Mouse (Mus musculus): ENCODE results near the gene Tbx19. TPM values are rescaled to one million over a fixed set of nuclear protein-coding genes. Genes with fewer than 3 reads are reported as not detected.

The Tbx19 gene
- polyA plus RNA-seq, 1 experiment: not detected

GRCm38 (mm10) chr1:165091721-165092120 is 68.9 kb downstream of the Tbx19 start:
- TF ChIP-seq CEBPB (IDR thresholded peaks at IDR 0.05; ENCODE audit: low read depth) (no peak), MAX (IDR thresholded peaks at IDR 0.05) (no peak), MYOD1 (IDR thresholded peaks at IDR 0.05; ENCODE audit: control insufficient read depth, insufficient read length, low read depth) (no peak), FOSL1 (IDR thresholded peaks at IDR 0.05; ENCODE audit: insufficient read depth, low read length, poor library complexity, severe bottlenecking) (no peak), USF1 (IDR thresholded peaks at IDR 0.05; ENCODE audit: low read depth) (no peak), MYOG (IDR thresholded peaks at IDR 0.05; ENCODE audit: control insufficient read depth, extremely low read depth, insufficient read length) (no peak), CTCF (IDR thresholded peaks at IDR 0.05; ENCODE audit: control insufficient read depth, insufficient read depth, insufficient read length) (no peak)
- H3ac ChIP-seq (ENCODE audit: control insufficient read depth, insufficient read length, low read depth): no peak overlapping the region

DNA sequence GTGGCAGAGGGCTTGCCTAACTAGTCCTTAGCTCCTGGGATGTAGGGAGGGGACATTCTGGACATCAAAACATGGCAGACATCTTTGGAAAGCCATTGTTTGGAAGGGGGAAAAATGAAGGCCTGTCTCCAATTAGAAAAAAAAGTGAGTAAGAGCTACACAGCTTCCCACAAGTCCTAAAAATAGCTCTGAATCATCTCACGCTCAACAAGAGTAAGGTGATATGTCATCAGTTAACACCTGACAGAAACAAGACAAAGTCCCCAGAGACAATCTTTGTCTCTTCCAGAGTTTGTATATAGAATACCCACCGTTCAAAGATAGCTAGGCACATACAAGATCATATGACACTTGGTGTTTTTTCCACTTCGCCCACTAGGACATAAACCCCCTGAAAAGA is 71.0 kb downstream of the Tbx19 start:
- TF ChIP-seq FOSL1 (IDR thresholded peaks at IDR 0.05; ENCODE audit: insufficient read depth, low read length, poor library complexity, severe bottlenecking): no peak
- TF ChIP-seq CEBPB (IDR thresholded peaks at IDR 0.05; ENCODE audit: low read depth): no peak
- TF ChIP-seq MYOD1 (IDR thresholded peaks at IDR 0.05; ENCODE audit: control insufficient read depth, insufficient read length, low read depth): no peak
- TF ChIP-seq CTCF (IDR thresholded peaks at IDR 0.05; ENCODE audit: control insufficient read depth, insufficient read depth, insufficient read length): no peak
- no peak for TF ChIP-seq MAX (IDR thresholded peaks at IDR 0.05)
- no peak for TF ChIP-seq MYOG (IDR thresholded peaks at IDR 0.05; ENCODE audit: control insufficient read depth, extremely low read depth, insufficient read length)
- TF ChIP-seq USF1 (IDR thresholded peaks at IDR 0.05; ENCODE audit: low read depth): no peak
- Histone ChIP-seq H3ac (ENCODE audit: control insufficient read depth, insufficient read length, low read depth) (no peak overlapping the region), H3K79me2 (ENCODE audit: control insufficient read depth, insufficient read depth) (no peaks in the 10 kb centered on the region), H3K4me3 (ENCODE audit: insufficient read depth, poor library complexity, severe bottlenecking) (no peak overlapping the region), H3K27me3 (ENCODE audit: control insufficient read depth, insufficient read depth, insufficient read length) (no peaks in the 10 kb centered on the region), H3K36me3 (ENCODE audit: control insufficient read depth, insufficient read depth) (no peaks in the 10 kb centered on the region), H3K79me3 (ENCODE audit: low read depth) (no peaks in the 10 kb centered on the region)

More at GRCm38 (mm10) chr1:165091721-165092120, 68.9 kb downstream of the Tbx19 start:
- Histone ChIP-seq H3K79me2 (ENCODE audit: control insufficient read depth, insufficient read depth) (no peaks in the 10 kb centered on the region), H3K4me3 (ENCODE audit: insufficient read depth, poor library complexity, severe bottlenecking) (no peak overlapping the region), H3K27me3 (ENCODE audit: control insufficient read depth, insufficient read depth, insufficient read length) (no peaks in the 10 kb centered on the region), H3K79me3 (ENCODE audit: low read depth) (no peaks in the 10 kb centered on the region), H3K36me3 (ENCODE audit: control insufficient read depth, insufficient read depth) (no peaks in the 10 kb centered on the region)

Other genes starting within 250 kb of the Tbx19 start
- gene Xcl1, start 225.2 kb downstream of the Tbx19 start, polyA plus RNA-seq (2012; fragmentation: generic; extraction: Trizol): not detected
- 6.9 TPM for gene Sft2d2, start 33.7 kb upstream of the Tbx19 start, polyA plus RNA-seq (2012; fragmentation: generic; extraction: Trizol)
- 31.3 TPM for gene Tiprl, start 76.2 kb upstream of the Tbx19 start, polyA plus RNA-seq (2012; fragmentation: generic; extraction: Trizol)
- gene Gpr161, start 135.0 kb upstream of the Tbx19 start, polyA plus RNA-seq (2012; fragmentation: generic; extraction: Trizol): 4.0 TPM

Data from C2C12 (cell line).